Mouse (Mus musculus) lung, adult 18-20 months (tissue): Measurements from ENCODE around the gene Rufy3.

ENCODE experiments used
- DNase-seq, 2 experiments: peaks; one replicate each; pipeline ENCODE4 v3.0.0; 2022; ENCODE audit warnings: mixed read lengths in 2 of 2

The Rufy3 gene

GRCm38 (mm10) chr5:88575506-88576338 is 10.9 kb downstream of the Rufy3 start:
- DNase-seq = peak; percentile 67 to 80

GRCm38 (mm10) chr5:88580681-88581080 is 15.8 kb downstream of the Rufy3 start:
- DNase-seq = no peak

GRCm38 (mm10) chr5:88581343-88581742 is 16.5 kb downstream of the Rufy3 start:
- DNase-seq = no peak

GRCm38 (mm10) chr5:88583271-88584031 is 18.6 kb downstream of the Rufy3 start:
- DNase-seq = no peak

- no peak for DNase-seq
Measured at GRCm38 (mm10) chr5:88584061-88584460, 19.2 kb downstream of the Rufy3 start.

- DNase-seq = no peak
Measured at GRCm38 (mm10) chr5:88586407-88587174, 21.8 kb downstream of the Rufy3 start.

GRCm38 (mm10) chr5:88587211-88587934 is 22.5 kb downstream of the Rufy3 start:
- peak; percentile 26 to 50 for DNase-seq

GRCm38 (mm10) chr5:88588481-88588880 is 23.6 kb downstream of the Rufy3 start:
- DNase-seq = no peak

- no peak for DNase-seq
Measured at GRCm38 (mm10) chr5:88593421-88594172, 28.8 kb downstream of the Rufy3 start.

GRCm38 (mm10) chr5:88594173-88594569 is 29.3 kb downstream of the Rufy3 start:
- no peak for DNase-seq

GRCm38 (mm10) chr5:88595537-88596455 is 31.0 kb downstream of the Rufy3 start:
- DNase-seq = peak; percentile 11 to 29

- DNase-seq = no peak
Measured at GRCm38 (mm10) chr5:88598961-88599360, 34.1 kb downstream of the Rufy3 start.

- DNase-seq = no peak
Measured at GRCm38 (mm10) chr5:88602030-88602429, 37.2 kb downstream of the Rufy3 start.

- no peak for DNase-seq
Measured at GRCm38 (mm10) chr5:88602713-88603112, 37.9 kb downstream of the Rufy3 start.

GRCm38 (mm10) chr5:88604046-88604445 is 39.2 kb downstream of the Rufy3 start:
- no peak for DNase-seq

GRCm38 (mm10) chr5:88604641-88605358 is 40.0 kb downstream of the Rufy3 start:
- DNase-seq = no peak

GRCm38 (mm10) chr5:88614129-88614528 is 49.3 kb downstream of the Rufy3 start:
- DNase-seq = no peak

GRCm38 (mm10) chr5:88616988-88617387 is 52.1 kb downstream of the Rufy3 start:
- no peak for DNase-seq

- DNase-seq = no peak
Measured at GRCm38 (mm10) chr5:88627545-88627944, 62.7 kb downstream of the Rufy3 start.

GRCm38 (mm10) chr5:88629125-88629524 is 64.3 kb downstream of the Rufy3 start:
- no peak for DNase-seq
